11 mouse cellular contexts compared by ENCODE assay signal in the genomic region with DNA sequence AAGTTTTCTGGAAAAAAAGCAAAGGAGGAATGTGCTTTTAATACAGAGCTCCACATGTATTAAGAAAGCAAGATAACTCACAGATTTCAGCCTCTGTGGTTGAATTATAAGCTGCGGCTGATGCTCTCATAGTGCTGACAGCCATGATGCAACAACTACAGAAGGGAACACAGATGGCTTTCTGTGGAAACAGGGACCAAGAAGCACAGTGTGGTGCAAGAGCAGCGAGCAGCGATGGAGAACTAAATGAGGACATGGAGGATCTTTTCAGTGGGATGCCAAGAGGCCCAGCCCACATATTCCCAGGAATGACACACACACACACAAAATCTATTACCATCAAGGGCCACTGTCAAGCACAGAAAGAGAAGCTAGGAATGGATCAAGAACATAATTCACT.
A peak's percentile ranks its signal among the peaks of the same experiment; 100 is the strongest.
DNase-seq lines count a peak whose midpoint lies in the region; ATAC-seq and TF ChIP-seq lines count a peak whose summit lies in the region.
"Had no signal": no experiment of that assay in that cellular context is flagged by ENCODE, and none has a peak within 500 bp of the region (broad histone marks: within the 10 kb centered on the region; RNA-seq: fewer than 3 reads in every experiment).

No protein-coding gene starts in this region.

- ATAC-seq in lung, embryonic 14.5 days (ENCODE audit: insufficient read depth): peak; percentile 54; the same call in 1 of the 2 replicates
- no peak for ATAC-seq in hindbrain, postnatal 0 days
- ATAC-seq: inflammation-experienced regulatory T-cells, adult 6 months had no signal

- intact Hi-C loops in left cerebral cortex, postnatal 10 days (cut with DNase I): no loop called here

- H3K27ac ChIP-seq in lung, embryonic 14.5 days (ENCODE audit: low read depth): no peak overlapping the region
- no peak overlapping the region for H3K27ac ChIP-seq in hindbrain, embryonic 10.5 days
- H3K27ac ChIP-seq in hindbrain, postnatal 0 days: no peak overlapping the region
- H3K27ac ChIP-seq: limb, embryonic 10.5 days had no signal

- 57% methylated on average over 3 of the region's 3 CpGs for WGBS in lung, embryonic 14.5 days
- 87% methylated on average over 3 of the region's 3 CpGs for WGBS in lung, adult 2 months
- 97% methylated on average over 3 of the region's 3 CpGs for WGBS in hindbrain, embryonic 10.5 days
- WGBS in hindbrain, postnatal 0 days: 75% methylated on average over 3 of the region's 3 CpGs

- H3K4me3 ChIP-seq in lung, embryonic 14.5 days (ENCODE audit: low read depth, low read length): no peak overlapping the region
- no peak overlapping the region for H3K4me3 ChIP-seq in lung, adult 2 months (replicated peaks; ENCODE audit: extremely low read depth, low read depth, low read length)
- no peak overlapping the region for H3K4me3 ChIP-seq in hindbrain, embryonic 10.5 days
- no peak overlapping the region for H3K4me3 ChIP-seq in hindbrain, postnatal 0 days (ENCODE audit: low read length)
- H3K4me3 ChIP-seq: limb, embryonic 10.5 days had no signal

- H3K27me3 ChIP-seq in lung, embryonic 14.5 days (ENCODE audit: insufficient read depth, low read length): no peaks in the 10 kb centered on the region
- H3K27me3 ChIP-seq in hindbrain, embryonic 10.5 days (ENCODE audit: insufficient read depth, poor library complexity, severe bottlenecking): no peaks in the 10 kb centered on the region
- no peaks in the 10 kb centered on the region for H3K27me3 ChIP-seq in hindbrain, postnatal 0 days (ENCODE audit: insufficient read depth, low read length)

- no peak overlapping the region for H3K9ac ChIP-seq in lung, embryonic 14.5 days
- H3K9ac ChIP-seq in hindbrain, postnatal 0 days (replicated peaks; ENCODE audit: low read length): no peak overlapping the region

- no peak overlapping the region for H3K4me2 ChIP-seq in lung, embryonic 14.5 days
- H3K4me2 ChIP-seq in hindbrain, postnatal 0 days (ENCODE audit: low read depth, low read length): no peak overlapping the region

- no peak for TF ChIP-seq POLR2A in lung, adult 2 months (IDR thresholded peaks at IDR 0.05; ENCODE audit: borderline replicate concordance, extremely low read depth, low read depth, low read length)

- H3K4me1 ChIP-seq in lung, embryonic 14.5 days (ENCODE audit: insufficient read depth): no peaks in the 10 kb centered on the region
- peaks cover 4% of the 10 kb centered on the region; the same call in 1 of the 2 replicates for H3K4me1 ChIP-seq in lung, adult 2 months (ENCODE audit: control insufficient read depth, insufficient read depth, low read length)
- 0 out of 2 replicates have a peak, but pooled peaks cover 6% of the 10 kb centered on the region for H3K4me1 ChIP-seq in hindbrain, embryonic 10.5 days (replicated peaks)
- no peaks in the 10 kb centered on the region for H3K4me1 ChIP-seq in hindbrain, postnatal 0 days (ENCODE audit: insufficient read depth, low read length)

- no peaks in the 10 kb centered on the region for H3K9me3 ChIP-seq in lung, embryonic 14.5 days (ENCODE audit: low read depth, low read length)
- no peaks in the 10 kb centered on the region for H3K9me3 ChIP-seq in hindbrain, embryonic 10.5 days
- no peaks in the 10 kb centered on the region for H3K9me3 ChIP-seq in hindbrain, postnatal 0 days (ENCODE audit: low read length)
- H3K9me3 ChIP-seq: limb, embryonic 10.5 days had no signal

- DNase-seq in cerebellum, postnatal 10 days: peak; percentile 21 to 28
- no peak for DNase-seq in cerebellum, adult 9-11 months
- peak; percentile 61 for DNase-seq in lung, embryonic 14.5 days
- no peak for DNase-seq in lung, adult 2 months
- peak; percentile 16 to 42 for DNase-seq in left cerebral cortex, postnatal 10 days (ENCODE audit: extremely low spot score in 1 of 2, low spot score in 2 of 2)
- DNase-seq in skeletal muscle tissue, adult 2 months (ENCODE audit: low read depth, low spot score): peak; percentile 66
- DNase-seq in hindbrain, embryonic 10.5 days (ENCODE audit: low spot score): no peak
- no peak for DNase-seq in hindbrain, postnatal 0 days (ENCODE audit: low spot score)
- DNase-seq: spleen, adult 18-20 months had no signal

- TF ChIP-seq CTCF in lung, embryonic 14.5 days (IDR thresholded peaks at IDR 0.05; ENCODE audit: low read depth): no peak
- TF ChIP-seq CTCF in lung, adult 2 months (IDR thresholded peaks at IDR 0.05; ENCODE audit: insufficient read depth, low read length): no peak
- no peak for TF ChIP-seq CTCF in hindbrain, postnatal 0 days (IDR thresholded peaks at IDR 0.05; ENCODE audit: low read depth)

- no peaks in the 10 kb centered on the region for H3K36me3 ChIP-seq in lung, embryonic 14.5 days (ENCODE audit: insufficient read depth)
- H3K36me3 ChIP-seq in hindbrain, embryonic 10.5 days: no peaks in the 10 kb centered on the region
- H3K36me3 ChIP-seq in hindbrain, postnatal 0 days (ENCODE audit: insufficient read depth, low read length): no peaks in the 10 kb centered on the region
- H3K36me3 ChIP-seq: limb, embryonic 10.5 days had no signal

Comparison
In these comparisons a context has a peak if more than half of its experiments do, and no peak if none do; other contexts are left out.
1. DNase-seq: peak in cerebellum, postnatal 10 days (2 of 2), lung, embryonic 14.5 days (single experiment), left cerebral cortex, postnatal 10 days (2 of 2) and skeletal muscle tissue, adult 2 months (single experiment); none in cerebellum, adult 9-11 months (single experiment), lung, adult 2 months (single experiment), hindbrain, embryonic 10.5 days (single experiment) and hindbrain, postnatal 0 days (single experiment).